Mouse (Mus musculus) heart, postnatal 25 days (tissue): ENCODE measurements at regions not wholly inside any gene's neighbourhood (a gene's known extent, or its start where the extent isn't known, plus 50 kb on each side); places are given as distances from the start of the nearest gene placed in this dataset. TPM values are rescaled to one million over a fixed set of nuclear protein-coding genes. Genes with fewer than 3 reads are reported as not detected.

Source experiments
- DNase-seq: peaks from one replicate; pipeline ENCODE4 v3.0.0; 2022; ENCODE audit warnings: low spot score
- intact Hi-C: fragments of 180-260 bp; cut with DNase I; formaldehyde crosslinking; loops from one replicate; pipeline ENCODE4 v1.15.1; 2025
- microRNA-seq: library from miRNA; unstranded; fragments of <30 nt; microRNA quantifications from one replicate; pipeline ENCODE4 v1.2.0, GENCODE M21; 2022

DNA sequence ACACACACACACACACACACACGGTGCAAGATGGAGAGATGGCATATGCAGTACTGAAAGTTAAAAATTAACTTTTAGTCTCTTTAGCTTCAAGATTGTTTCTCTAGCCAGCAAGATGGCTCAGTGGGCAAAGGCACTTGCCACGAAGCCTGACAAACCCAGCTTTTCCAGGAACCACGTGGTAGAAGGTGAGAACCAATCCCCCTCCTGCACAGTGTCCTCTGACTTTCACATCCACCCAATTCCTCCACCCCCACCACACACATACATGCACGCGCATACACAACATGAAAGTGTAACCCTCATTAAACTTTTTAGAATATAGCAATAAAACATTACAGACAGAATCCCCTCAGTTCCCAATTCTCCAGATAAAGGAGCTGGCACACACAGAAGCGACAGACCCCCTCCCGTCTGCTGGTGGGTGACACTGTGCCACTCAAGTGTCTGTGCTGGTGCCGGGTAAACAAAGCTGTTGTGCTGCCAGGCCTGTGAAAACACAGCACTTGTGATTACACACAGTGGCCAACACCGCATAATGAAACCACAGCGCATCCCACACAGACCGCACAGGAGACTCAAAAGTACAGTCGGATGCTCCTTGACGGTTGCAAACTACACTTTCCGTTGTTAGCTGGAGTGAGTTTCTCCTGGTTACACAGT, 82.9 kb upstream of the Elac2 start:
- intact Hi-C loops: loop anchor here (5.0 to 10.0 kb wide), 3 partner anchors 71 to 1491 kb away; partner anchors contain the start of gene Hs3st3b1
- DNase-seq: no peak

DNA sequence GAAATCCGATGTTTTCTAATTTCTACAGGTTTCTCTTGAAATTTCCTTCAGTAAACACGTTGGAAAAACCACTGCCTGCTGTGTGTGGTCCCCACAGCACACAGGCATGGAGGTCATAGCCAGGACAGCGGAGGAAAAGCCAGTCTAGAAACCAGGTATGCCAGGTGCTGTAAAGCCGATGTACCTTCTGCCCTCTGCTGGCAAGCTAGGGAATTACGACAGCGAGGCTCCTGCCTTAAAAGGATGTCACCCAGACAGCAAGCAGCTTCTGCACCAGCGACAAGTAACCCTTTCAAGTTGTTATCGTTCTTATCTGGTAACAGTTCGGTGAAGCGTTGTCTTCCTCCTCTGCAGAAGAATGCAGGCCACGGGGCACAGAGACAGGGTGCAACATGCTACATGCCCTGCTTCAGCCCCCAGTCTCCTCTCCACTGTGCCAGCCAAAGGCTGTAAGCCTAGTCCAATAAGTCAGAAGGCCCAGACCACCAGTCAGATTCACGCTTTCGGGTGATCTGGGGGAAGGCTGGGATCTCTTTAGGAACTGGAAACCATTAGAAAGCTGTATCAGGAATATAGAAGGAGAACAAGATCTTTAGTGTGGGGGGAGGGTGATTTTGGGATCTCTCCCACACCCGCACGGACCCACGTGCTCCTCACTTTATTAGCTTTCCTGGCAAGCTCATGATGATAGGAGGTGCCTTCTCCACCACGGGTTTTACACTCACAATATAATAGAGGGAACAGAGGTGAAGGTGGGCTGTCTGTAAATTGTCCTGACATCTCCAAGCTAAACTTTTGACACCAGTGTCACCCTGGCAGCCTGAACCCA, 79.9 kb upstream of the Elac2 start:
- peak; percentile 7 for DNase-seq
- intact Hi-C loops: loop anchor here (5.0 to 10.0 kb wide), 3 partner anchors 68 to 1494 kb away; partner anchors contain the start of gene Hs3st3b1

DNA sequence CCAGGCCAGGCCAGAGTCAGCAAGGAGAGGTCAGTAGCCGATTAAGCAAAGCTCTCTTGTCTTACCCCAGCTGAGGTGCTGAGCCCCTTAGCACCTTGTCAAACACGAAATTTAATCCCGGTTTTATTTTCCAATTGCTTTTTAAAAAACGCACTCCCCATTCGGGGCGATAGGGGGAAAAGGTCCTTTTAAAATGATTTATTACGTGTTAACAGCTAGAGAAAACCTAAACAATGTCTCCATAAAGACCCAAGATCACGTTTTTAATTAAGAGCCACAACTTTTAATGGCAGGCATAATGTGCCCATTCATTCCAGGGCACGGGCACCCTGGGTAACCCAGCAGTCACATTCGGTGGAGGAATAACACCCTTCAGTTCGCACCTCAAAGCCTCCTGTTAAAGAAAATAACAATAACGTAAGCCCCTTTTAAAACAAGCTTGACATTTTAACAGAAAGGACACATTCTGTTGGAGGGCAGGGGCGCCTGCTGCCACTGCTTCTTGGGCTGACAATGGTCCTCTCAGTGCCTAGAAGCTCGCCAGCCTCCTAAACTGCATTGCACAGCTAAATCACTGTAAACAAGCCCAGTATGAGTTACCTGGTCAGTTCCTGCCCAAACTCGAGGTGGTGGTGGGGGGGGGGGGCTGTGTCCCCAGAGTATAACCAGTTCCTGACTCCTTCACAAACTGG, 79.1 kb upstream of the Elac2 start:
- no peak for DNase-seq
- intact Hi-C loops: loop anchor here (5.0 to 10.0 kb wide), 3 partner anchors 68 to 1495 kb away; partner anchors contain the start of gene Hs3st3b1

DNA sequence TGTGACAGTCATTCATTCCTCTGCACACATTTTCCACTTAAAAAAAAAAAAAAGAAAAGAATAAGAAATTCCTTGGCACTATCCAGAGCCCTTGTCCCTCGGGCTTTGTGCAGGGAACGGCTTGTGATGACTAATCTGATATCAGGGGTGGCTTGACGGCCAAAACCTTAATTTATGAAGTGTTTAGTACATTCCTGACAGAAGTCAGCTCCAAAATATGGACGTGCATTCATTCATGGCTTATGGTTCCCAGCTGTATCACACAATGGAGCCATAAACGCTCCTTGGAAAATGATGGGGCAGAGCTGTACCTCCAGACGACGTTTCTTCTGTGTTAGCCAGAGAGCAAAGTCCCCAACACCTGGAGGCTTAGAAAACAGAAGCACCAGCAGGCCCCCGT, 62.1 kb upstream of the Elac2 start:
- intact Hi-C loops: no loop called here
- DNase-seq: peak; percentile 4

DNA sequence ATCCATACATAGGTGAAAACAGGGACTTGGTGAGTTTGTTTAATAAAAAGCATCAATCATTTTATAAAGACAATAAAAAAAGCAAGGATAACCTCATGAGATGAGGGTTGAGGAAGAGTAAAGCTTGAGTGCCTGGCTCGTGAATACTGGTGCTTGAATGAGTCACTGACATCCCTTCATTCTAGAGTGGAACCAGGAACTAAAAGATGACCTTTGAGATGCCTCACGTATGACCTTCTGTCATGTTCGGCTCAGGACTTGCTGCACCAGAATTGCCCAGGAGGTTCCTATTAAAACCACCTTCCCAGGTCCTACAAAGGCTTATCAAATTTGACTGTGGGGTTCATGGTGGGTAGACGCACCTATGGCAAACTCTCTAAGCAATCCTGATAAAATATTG, 61.5 kb upstream of the Elac2 start:
- intact Hi-C loops: no loop called here
- DNase-seq: no peak

DNA sequence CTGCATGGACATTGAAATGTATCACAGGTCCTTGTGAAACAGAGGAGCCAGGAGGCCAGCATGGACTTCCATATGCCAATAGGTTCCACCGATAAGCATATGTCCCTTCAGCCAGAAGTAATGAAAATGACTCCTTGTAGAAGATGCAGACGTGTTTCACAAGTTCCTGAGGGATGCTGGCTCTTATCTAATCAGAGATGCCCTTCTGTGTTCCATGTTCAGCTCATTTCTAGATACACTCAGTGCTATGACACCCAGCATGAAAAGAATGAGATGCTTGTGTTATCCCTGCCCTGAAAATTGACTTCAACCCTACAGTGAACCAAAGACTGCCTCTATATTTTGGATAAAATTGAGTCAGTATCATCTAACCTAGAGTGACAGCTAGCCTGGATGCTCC, 53.8 kb upstream of the Elac2 start:
- intact Hi-C loops: no loop called here
- DNase-seq: no peak

DNA sequence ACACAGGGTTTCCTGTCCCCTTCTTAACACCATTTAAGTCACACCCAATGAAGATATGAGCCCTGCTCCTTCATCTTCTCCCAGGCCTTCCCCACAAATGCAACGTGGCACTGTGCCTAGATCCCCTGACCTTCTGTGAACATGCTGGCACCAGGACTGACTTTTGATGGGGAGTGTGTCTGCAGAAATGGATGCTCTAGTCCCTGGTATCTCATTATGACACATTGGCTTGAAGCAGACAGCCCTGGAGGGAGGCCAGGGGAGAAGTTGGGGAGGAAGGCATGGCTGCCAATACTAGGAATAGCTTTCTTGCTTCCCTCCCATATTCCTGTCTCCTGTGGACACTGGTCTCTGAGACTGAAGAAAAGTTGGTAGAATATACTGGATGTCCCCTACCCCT, 52.9 kb upstream of the Elac2 start:
- intact Hi-C loops: no loop called here
- DNase-seq: no peak

Small RNA genes in the stretch of these regions (microRNA-seq; reads per million reads assigned to microRNA genes)
- not detected for gene Gm24275
